ENCODE assay signal across 8 mouse cellular contexts in the genomic region with DNA sequence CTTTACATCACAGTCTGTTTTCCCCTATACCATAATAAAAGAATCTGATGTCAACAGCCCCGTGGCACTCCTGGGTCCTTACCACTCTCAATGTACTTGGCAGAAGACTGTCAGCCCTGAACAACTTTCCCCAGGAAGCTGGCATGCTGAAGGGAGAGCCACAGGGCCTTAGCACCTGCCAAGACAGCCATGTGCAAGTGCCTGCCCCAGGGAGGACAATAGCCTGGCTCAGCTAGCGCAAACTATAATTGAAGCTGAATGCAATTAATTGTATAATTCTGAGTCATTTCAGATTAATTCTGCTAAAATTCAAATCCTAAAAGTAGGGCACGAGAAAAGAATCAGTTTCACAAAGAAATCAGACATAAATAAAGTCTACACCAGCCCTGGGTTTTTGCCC.
DNase-seq lines count a peak whose midpoint lies in the region; ATAC-seq lines count a peak whose summit lies in the region.

No protein-coding gene starts in this region.

- H3K27ac ChIP-seq in hindbrain, embryonic 13.5 days = peak overlapping the region; percentile 23; the same call in 1 of the 2 replicates
- H3K27ac ChIP-seq in hindbrain, embryonic 11.5 days (ENCODE audit: low read depth, low read length) = no peak overlapping the region
- peak overlapping the region; percentile 71 for H3K27ac ChIP-seq in forebrain, embryonic 15.5 days (replicated peaks)
- H3K27ac ChIP-seq in neural tube, embryonic 15.5 days (replicated peaks) = no peak overlapping the region

- DNase-seq in hindbrain, embryonic 11.5 days (ENCODE audit: low spot score) = no peak
- peak; percentile 47 to 50 for DNase-seq in cerebellum, adult 18-20 months
- no peak for DNase-seq in frontal cortex, postnatal 36 days (ENCODE audit: low spot score in 2 of 2)

- peaks cover 41% of the 10 kb centered on the region for H3K4me1 ChIP-seq in hindbrain, embryonic 13.5 days (replicated peaks)
- no peaks in the 10 kb centered on the region for H3K4me1 ChIP-seq in hindbrain, embryonic 11.5 days (replicated peaks; ENCODE audit: control insufficient read depth, insufficient read depth, low read length)
- H3K4me1 ChIP-seq in megakaryocyte, embryonic 14.5 days = peaks cover 98% of the 10 kb centered on the region
- H3K4me1 ChIP-seq in forebrain, embryonic 15.5 days = peaks cover 59% of the 10 kb centered on the region
- H3K4me1 ChIP-seq in neural tube, embryonic 15.5 days = peaks cover 52% of the 10 kb centered on the region

- no peak for ATAC-seq in hindbrain, embryonic 13.5 days (ENCODE audit: low FRiP score)
- ATAC-seq in hindbrain, embryonic 11.5 days (ENCODE audit: low FRiP score) = no peak
- ATAC-seq in megakaryocyte, adult 5-6 weeks (ENCODE audit: poor library complexity, severe bottlenecking) = no peak
- peak; percentile 62 for ATAC-seq in forebrain, embryonic 15.5 days (replicated peaks)
- no peak for ATAC-seq in neural tube, embryonic 15.5 days (ENCODE audit: low FRiP score)

- H3K4me3 ChIP-seq in hindbrain, embryonic 13.5 days = no peak overlapping the region
- H3K4me3 ChIP-seq in hindbrain, embryonic 11.5 days (ENCODE audit: low read depth, low read length) = no peak overlapping the region
- H3K4me3 ChIP-seq in megakaryocyte, embryonic 14.5 days (replicated peaks) = peak overlapping the region; percentile 87
- H3K4me3 ChIP-seq in forebrain, embryonic 15.5 days = no peak overlapping the region
- no peak overlapping the region for H3K4me3 ChIP-seq in neural tube, embryonic 15.5 days (replicated peaks)

- 0 out of 2 replicates have a peak, but pooled peaks cover 3% of the 10 kb centered on the region for H3K27me3 ChIP-seq in hindbrain, embryonic 13.5 days
- no peaks in the 10 kb centered on the region for H3K27me3 ChIP-seq in hindbrain, embryonic 11.5 days (ENCODE audit: control insufficient read depth, insufficient read depth, low read length)
- no peaks in the 10 kb centered on the region for H3K27me3 ChIP-seq in megakaryocyte, embryonic 14.5 days (replicated peaks)
- H3K27me3 ChIP-seq in forebrain, embryonic 15.5 days = no peaks in the 10 kb centered on the region
- H3K27me3 ChIP-seq in neural tube, embryonic 15.5 days (replicated peaks) = no peaks in the 10 kb centered on the region

- 78% methylated on average over 3 of the region's 3 CpGs for WGBS in hindbrain, embryonic 13.5 days
- 89% methylated on average over 3 of the region's 3 CpGs for WGBS in hindbrain, embryonic 11.5 days
- WGBS in forebrain, embryonic 15.5 days = 36% methylated on average over 3 of the region's 3 CpGs
- WGBS in neural tube, embryonic 15.5 days = 77% methylated on average over 3 of the region's 3 CpGs

- no peaks in the 10 kb centered on the region for H3K36me3 ChIP-seq in hindbrain, embryonic 13.5 days
- no peaks in the 10 kb centered on the region for H3K36me3 ChIP-seq in hindbrain, embryonic 11.5 days (ENCODE audit: control insufficient read depth, insufficient read depth, low read length)
- peaks cover 92% of the 10 kb centered on the region for H3K36me3 ChIP-seq in megakaryocyte, embryonic 14.5 days (replicated peaks; ENCODE audit: low read length)
- H3K36me3 ChIP-seq in forebrain, embryonic 15.5 days = no peaks in the 10 kb centered on the region
- H3K36me3 ChIP-seq in neural tube, embryonic 15.5 days = no peaks in the 10 kb centered on the region

- no peak overlapping the region for H3K4me2 ChIP-seq in hindbrain, embryonic 13.5 days
- H3K4me2 ChIP-seq in hindbrain, embryonic 11.5 days (replicated peaks; ENCODE audit: low read depth, low read length) = no peak overlapping the region
- H3K4me2 ChIP-seq in forebrain, embryonic 15.5 days (replicated peaks) = no peak overlapping the region
- H3K4me2 ChIP-seq in neural tube, embryonic 15.5 days = no peak overlapping the region

- no peak overlapping the region for H3K9ac ChIP-seq in hindbrain, embryonic 13.5 days
- no peak overlapping the region for H3K9ac ChIP-seq in hindbrain, embryonic 11.5 days (ENCODE audit: low read depth, low read length)
- H3K9ac ChIP-seq in forebrain, embryonic 15.5 days (replicated peaks) = no peak overlapping the region
- no peak overlapping the region for H3K9ac ChIP-seq in neural tube, embryonic 15.5 days (replicated peaks)

- H3K9me3 ChIP-seq in hindbrain, embryonic 13.5 days = no peaks in the 10 kb centered on the region
- H3K9me3 ChIP-seq in hindbrain, embryonic 11.5 days (ENCODE audit: control insufficient read depth, low read length) = no peaks in the 10 kb centered on the region
- H3K9me3 ChIP-seq in megakaryocyte, embryonic 14.5 days = no peaks in the 10 kb centered on the region
- H3K9me3 ChIP-seq in forebrain, embryonic 15.5 days = no peaks in the 10 kb centered on the region
- no peaks in the 10 kb centered on the region for H3K9me3 ChIP-seq in neural tube, embryonic 15.5 days (replicated peaks)

Comparison
In these comparisons a context has a peak if more than half of its experiments do, and no peak if none do; other contexts are left out.
1. H3K27ac ChIP-seq: peak in hindbrain, embryonic 13.5 days (single experiment) and forebrain, embryonic 15.5 days (single experiment); none in hindbrain, embryonic 11.5 days (single experiment) and neural tube, embryonic 15.5 days (single experiment).
2. DNase-seq: peak in cerebellum, adult 18-20 months (2 of 2); none in hindbrain, embryonic 11.5 days (single experiment) and frontal cortex, postnatal 36 days (0 of 2).